Mouse (Mus musculus) CD8-positive naive resting alpha-beta T cell, adult 2 months (primary cell): ENCODE measurements around the gene Catsper4.
A peak's percentile ranks its signal among the peaks of the same experiment; 100 is the strongest.
"Not testable (repeated sequence)": the region's sequence is repeated elsewhere in the genome, so short reads cannot be mapped to it uniquely, and the experiment has no call there.

Experiments used
- DNase-seq, 2 experiments: peaks; one replicate each; pipeline ENCODE4 v3.0.0; 2022; ENCODE audit warnings: low read depth in 2 of 2, low spot score in 2 of 2

The Catsper4 gene

DNA sequence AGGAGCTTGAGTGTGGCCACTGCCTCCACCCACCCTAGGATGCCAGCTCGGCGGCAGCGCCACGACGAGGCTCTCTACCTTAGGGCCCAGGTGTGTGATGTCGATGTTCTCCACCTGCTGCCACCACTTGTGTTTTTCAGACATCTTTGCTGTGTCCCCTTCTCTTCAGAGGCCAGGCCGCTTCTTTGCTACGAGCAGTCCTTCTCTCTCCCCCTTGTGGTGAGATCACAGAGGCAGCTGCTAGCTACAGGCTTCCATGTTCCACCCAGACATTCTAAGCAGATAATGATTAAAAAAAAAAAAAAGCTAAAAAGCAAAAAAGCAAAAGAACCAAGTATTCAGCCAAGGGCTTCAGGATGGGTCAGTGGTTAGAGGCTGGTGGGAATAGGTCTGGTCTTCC is at the start of gene Catsper4:
Gene Catsper4 (minus strand): TSS at position 190 of the 400 bp plus-strand sequence.
- DNase-seq, result no peak

DNA sequence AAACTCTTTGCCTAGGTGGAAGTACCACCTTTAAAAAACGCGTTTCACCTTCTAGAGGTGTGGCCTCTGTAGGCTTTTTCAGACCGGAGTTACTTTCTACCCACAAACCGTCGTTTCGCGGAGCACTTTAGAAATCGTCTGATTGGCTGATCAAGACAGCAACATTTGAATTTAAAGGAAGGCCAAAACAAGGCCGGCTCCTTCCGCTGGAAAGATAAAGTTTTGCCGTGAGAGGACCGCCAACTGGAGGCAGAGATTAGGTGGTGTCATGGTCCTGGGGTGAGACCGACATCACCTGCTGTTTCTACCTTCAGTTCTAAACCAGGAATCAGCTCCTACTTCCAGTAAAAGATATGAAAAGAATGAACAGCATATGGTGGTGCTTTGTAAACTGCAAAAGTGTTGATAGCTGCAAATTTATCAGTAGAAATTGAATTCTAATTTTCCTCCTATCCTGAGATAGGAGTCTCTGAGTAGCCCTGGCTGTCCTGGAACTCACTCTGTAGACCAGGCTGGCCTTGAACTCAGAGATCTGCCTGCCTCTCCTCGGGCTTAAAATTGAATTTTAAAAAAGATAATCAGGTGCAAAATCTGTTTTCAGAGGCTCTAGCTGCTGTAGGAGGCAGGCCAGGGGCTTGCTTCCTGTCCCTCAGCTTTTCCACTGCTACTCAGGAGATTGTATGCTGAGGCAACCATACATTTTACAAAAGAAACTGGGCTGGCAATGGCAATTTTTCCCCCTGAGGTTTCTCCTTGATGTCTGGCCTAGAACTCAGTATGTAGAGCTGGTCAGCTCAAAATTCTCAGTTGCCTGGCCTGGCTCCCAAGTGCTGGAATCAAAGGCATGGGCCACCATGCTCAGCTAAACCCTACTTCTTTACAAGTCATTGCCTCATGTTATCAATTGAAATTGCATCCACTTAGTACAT is 46.5 kb upstream of the Catsper4 start:
- peak; percentile 56 to 68 for DNase-seq

DNA sequence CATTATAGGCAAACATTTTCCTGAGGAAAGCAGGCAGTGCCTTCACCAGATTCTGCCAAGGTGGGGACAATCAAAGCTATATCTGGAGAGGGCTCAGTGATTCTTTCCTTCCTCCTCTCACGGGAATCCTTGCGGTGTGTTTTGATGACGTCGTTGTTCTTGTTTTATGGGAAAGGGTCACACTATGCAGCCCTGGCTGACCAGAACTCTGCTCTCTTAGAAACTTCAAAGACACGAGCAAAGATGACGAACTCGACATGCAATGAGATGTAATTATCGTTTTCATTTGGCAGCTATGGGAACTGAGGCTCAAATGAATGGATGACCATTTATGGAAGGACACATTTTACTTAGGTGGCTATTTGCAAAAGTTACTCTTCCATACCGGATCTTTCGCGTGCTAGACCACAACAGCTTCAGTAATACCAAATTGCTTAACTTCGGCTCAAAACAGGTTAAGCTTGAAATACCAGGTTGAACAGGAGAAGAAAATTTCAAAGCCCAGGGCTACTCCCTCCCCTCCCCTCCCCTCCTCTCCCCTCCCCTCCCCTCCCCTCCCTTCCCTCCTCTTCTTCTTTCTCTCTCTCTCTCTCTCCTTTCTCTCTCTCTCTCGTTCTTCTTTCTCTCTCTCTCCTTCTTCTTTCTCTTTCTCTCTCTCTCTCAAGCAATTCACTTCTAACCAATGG is 45.7 kb upstream of the Catsper4 start:
- no peak for DNase-seq

DNA sequence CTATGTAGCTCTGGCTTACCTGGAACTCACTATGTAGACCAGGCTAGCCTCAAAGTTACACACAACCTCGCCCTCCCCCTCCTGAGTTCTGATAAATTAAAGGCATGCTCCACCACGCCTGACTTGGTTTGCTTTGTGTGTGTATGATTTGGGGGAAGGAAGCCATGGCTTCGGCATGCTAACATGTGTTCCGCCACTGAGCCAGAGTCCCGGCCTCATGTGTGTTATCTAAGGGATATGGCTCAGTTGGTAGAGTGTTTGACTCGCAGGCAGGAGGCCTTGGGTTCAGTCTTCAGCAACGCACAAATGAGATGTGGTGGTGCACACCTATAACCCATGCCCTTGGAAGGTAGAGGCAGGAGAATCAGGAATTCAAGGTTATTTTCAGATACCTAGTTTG is 44.8 kb upstream of the Catsper4 start:
- no peak for DNase-seq

DNA sequence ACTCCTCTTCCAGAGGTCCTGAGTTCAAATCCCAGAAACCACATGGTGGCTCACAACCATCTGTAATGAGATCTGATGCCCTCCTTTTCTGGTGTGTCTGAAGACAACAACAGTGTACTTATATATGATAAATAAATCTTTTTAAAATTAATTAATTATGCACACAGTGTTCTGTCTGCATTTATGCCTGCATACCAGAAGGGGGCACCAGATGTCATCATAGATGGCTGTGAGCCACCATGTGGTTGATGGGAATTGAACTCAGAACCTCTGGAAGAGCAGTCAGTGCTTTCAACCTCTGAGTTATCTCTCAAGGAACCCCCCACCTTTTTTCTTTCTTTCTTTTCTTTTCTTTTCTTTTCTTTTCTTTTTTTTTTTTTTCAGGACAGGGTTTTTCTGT is 42.4 kb upstream of the Catsper4 start:
- not testable (repeated sequence) for DNase-seq

DNA sequence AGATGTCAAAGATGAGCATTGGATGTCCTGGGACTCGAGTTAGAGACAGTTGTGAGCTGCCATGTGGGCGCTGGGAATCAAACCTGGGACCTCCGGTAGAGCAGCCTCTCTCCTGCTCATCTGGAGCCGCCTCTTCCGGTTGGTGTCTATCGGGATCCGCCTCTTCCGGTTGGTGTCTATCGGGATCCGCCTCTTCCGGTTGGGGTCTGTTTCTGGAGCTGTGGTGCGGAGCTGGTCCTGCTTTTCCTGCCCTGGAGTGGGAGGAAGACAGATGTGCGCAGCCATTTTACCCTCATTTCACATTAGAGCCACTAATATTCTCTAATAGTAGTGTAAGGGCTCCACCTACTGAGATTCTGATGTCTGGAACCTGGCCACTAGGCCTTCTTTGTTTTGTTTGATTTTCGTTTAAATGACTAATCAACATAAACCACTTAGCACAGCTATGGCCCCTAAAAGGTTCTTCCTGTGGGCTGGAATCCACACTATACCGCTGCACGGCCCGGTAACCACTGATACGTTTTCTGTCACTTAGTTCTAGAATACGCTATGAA is 41.0 kb upstream of the Catsper4 start:
- no peak for DNase-seq

DNA sequence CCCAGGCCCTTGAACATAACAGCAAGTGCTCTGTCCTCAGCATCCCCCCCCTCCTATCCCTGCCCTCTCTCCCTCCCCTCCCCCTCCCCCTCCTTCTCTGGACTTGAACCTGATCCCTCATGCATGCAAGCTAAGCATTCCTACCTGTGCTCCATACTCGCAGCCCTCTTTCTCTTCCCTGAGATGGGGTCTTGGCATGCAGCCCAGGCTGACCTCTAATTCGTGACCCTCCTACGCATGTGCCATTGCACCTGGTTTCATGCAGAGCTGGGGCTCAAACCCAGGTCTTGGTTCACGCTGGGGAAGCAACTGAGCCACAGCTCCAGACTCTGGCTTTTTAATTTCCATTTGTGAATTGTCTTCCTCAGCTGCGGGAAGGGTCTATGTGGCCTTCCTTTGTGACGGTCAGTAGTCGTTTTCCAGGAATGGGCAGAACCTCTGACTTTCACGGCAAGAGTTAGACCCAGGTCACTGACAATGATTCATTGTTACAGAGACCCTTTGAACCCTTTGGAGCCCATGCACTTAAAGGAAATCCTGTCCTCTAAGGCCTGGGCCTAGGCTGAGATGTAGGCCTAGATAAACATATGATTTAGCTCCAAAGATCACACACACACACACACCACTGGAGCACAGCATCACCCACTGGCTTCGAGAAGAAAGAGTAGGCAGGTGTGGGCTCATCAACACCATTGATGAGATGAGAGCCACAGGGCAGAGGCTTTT is 38.8 kb upstream of the Catsper4 start:
- no peak for DNase-seq

DNA sequence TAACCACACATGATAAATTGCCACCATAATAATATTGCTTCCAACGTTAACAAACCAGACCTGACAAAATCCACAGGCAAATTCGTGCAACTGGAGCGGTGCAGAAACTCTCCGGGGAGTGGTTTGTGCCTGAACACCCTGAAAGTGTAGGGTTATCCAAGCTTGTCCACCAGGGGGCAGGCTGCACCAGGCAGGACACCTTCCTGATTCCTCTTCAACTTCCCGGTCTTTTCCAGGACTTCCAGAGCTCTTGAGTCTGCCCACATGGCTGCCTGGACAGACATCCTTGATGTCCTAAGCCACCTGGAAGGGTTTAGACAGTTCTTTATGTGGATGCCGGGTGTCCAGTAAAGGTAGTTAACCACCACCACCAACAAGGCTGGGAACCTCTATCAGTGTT is 36.0 kb upstream of the Catsper4 start:
- DNase-seq, result peak in 1 of 2 experiments; percentile 35

DNA sequence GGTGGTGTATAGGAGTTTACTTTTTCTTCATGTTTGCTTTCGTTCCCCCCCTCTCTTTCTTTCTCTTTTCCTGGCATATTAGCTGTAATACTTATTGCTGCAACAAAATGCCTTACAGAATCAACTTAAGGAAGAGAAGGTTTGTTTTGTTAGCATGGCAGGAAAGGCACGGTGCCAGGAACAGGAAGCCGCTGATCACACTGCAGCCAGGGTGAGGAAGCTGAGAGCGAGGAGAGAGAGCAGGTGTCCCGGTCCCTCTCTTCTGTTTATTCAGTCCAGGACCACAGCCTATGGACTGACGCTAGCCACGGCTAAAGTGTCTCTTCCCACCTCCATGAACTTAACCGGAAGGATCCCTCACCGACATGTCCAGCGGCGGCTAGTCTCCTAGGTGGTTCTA is 31.2 kb upstream of the Catsper4 start:
- no peak for DNase-seq

DNA sequence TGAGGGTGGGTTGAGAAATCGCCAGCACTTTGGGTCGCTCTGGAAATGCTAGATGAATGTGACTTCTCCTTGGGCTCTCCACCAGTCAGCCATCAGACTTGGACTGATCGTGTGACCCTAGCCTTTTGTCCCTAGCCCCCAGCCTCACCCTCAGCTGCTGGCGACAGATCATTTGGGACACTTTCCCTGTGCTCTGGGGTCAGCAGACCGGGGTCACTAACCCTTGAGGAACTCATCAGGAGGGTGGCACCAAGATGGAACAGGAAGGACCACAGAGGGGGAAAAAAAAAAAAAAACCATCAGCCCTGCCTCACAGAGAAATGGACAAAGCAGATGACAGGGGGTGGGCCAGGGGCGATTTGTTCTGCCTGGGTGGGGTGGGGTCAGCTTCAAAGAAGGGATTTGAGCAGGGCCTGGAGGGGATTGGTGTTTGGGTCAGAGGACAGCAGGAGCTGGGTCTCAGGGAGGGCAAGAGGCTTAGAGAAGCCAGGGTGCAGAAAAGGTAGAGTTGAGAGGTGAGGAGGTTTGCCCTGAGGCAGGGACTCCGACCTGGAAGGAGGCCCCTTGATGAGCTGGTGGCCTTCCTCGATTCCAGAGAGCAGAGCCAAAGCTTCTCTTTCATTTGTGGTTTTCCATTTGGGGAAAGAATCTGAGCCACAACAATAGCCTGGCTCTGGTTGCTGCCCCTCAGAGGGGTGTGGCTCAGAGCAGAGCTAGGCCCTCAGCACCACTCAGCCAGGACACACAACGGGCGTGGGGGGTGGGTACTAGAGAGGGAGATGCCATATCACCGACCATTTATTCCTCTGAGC is 30.2 kb upstream of the Catsper4 start:
- DNase-seq, result no peak

DNA sequence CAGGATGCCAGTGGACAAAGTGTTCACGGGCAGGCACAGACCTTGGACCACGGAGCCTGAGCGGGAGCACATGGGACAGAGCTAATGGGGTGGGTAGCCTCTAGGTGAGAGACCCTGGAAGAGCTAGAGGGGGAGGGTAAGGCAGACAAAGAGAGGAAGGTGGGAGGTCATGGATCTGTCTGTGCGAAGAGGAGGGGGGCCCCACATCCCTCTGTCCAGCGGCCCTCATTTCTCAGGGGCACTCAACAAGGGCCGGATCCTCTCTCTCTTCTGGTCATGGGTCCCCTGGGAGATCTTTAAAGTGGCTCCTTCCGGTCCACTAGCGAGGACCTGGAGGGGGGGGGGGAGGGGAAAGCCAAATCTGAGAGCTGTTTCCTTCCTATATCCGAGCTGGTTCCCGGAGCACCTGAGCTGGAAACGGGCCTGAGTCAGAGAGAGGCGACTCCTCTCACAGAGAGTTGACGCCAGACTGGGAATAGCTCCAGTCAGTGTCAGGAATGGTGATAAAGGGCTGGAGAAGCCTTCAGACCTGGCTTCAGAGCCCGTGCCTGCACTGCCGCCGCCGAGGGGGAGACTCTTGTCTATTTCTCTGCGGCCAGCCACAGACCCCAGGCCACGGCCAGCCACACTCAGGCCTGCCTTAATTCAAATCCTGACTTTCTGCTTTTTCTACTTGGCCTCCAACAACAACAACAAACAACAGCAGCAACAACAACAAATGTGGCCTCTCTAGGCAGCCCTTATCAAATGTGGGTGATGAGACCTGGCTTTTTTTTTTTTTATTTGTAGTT is 29.4 kb upstream of the Catsper4 start:
- no peak for DNase-seq

DNA sequence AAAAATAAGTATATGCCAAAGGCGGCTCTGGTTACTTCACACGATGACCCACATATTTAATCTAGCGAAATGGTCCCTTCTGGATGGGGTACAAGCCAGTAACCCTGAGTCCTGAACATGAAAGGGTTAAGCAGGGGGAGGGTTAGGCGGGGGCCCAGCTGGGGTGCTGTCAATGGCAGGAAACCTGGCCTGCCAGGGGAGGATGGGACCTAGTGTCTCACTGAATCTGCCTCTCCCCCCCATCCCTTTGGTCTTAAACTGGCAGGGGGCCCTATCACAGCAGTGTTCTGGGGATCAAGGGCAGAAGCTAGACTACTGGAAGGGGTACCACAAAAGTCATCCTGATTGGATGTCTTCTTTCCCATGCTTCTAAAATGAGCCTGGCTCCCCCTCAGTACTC is 28.7 kb upstream of the Catsper4 start:
- DNase-seq, result no peak

DNA sequence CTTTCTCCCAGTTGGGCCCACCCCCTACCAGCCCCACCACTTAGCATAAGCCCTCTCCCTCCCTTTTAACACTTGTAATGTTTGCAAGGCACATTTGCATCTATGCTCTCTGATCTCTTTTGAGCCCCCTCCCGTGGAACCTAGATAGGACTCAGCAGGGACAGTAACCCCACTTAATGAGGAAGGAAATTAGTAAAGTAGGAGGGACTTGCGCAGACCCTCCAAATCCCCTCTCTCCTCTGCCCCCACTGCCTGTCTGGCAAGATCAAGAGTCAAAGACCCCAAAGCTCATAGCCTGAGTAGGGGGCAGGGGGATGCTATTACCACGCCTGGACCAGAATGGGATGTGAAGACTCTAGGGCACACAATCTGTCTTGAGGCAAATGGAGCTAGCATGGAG is 27.7 kb upstream of the Catsper4 start:
- DNase-seq, result no peak

DNA sequence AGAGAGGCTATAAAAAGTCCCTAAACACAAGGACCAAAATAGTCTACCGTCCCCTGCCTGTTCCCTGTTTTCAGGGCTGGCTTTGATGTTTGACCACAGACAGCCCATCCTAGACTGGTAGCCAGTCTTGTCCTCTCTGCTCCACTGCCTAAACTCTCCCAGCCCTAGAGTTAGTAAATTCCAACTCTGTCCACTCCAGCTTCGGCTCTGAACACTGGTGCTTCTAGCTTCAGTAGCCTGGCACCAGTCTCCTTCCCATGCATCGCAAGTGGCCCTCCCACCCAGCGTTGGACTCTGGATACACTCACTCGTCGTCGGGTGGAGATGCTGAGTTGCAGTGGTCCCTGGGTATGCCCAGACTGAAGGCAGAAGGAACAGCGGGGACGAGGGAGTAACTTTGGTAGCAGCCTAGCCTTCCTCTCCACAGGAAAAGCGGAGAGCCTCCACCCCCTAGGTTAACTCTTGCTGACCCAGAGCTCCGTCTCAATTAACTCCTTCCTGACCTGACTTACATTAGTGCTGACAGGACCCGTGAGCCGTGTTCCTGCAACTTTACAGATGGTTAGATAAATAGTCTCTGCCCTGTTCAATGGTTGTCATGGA is 26.6 kb upstream of the Catsper4 start, which contains the start of gene Grrp1:
Gene Grrp1 (minus strand): TSS at position 385 of the 603 bp plus-strand sequence.
- DNase-seq, result no peak

DNA sequence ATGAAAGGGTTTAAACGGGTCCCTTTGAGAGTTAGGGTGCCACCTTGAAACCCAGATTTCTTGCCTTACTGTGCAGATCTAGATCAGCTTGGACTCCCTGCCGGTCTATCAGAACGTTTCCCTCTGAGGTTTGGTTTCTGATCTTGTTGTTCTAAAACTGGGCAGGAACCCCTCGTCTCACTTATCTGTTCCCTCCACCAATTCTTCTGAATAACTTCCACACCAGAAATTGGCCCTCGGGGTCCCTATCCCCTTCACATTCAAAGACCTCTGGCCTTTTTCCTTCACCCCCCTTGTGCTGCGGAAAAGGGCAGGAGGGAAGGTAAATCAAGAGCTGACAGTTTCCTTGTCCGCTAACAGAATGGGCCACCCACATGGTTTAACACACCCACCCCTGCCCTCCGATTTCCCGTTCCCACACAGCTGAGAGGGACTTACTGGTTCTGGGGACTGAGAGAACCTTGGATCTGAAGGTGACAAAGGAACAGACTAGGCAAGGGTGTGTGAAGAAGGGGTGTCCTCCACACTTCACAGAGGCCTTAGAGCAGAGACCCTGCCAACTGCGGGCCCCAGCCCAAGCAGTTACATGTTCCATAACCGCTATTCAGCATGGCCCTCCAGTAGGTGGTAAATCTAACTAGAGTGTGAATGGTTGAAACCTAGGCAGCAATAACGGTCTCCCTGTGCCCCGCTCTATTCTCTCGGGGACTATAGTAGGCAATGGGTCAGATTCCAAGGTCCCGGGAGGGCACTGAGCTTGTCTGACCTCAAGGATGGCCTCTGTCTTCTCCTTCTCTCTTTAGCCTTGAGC is 25.9 kb upstream of the Catsper4 start:
- no peak for DNase-seq

DNA sequence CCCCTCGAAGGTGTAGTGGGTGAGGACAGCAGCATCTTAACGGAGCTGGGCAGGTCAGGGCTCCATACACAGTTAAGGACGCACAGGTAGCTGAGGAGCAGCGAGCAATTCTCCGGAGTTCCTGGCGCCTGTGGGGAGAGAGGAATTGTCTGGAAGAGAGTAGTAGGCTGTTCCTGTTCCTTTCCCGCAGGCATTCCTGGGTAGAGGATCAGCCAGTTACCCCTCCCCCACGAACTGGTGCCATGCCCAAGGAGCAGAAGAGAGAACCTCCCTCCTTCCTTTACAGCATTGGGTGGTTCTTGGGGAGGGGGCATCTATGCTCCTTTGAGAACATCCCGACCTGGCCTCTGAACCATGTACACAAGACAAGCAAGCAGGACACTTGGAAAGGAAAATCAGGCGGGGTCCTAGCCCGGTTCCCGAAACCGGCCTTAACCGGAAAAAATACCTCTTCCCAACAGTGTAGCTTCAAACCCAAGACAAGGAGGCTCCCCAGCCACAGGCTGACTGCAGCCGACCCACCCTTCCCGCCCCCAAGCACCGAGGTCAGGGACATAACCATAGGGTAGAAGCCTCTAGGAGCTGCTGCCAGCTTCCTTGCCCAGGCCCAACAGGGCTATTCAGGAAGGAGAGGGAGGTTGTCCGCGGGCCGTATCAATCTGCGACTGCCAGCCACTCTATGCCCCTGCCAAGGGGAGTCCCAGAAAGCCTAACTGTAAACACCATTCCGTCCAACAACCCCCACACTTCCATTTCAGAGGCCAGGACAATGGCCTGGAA is 25.1 kb upstream of the Catsper4 start:
- no peak for DNase-seq

DNA sequence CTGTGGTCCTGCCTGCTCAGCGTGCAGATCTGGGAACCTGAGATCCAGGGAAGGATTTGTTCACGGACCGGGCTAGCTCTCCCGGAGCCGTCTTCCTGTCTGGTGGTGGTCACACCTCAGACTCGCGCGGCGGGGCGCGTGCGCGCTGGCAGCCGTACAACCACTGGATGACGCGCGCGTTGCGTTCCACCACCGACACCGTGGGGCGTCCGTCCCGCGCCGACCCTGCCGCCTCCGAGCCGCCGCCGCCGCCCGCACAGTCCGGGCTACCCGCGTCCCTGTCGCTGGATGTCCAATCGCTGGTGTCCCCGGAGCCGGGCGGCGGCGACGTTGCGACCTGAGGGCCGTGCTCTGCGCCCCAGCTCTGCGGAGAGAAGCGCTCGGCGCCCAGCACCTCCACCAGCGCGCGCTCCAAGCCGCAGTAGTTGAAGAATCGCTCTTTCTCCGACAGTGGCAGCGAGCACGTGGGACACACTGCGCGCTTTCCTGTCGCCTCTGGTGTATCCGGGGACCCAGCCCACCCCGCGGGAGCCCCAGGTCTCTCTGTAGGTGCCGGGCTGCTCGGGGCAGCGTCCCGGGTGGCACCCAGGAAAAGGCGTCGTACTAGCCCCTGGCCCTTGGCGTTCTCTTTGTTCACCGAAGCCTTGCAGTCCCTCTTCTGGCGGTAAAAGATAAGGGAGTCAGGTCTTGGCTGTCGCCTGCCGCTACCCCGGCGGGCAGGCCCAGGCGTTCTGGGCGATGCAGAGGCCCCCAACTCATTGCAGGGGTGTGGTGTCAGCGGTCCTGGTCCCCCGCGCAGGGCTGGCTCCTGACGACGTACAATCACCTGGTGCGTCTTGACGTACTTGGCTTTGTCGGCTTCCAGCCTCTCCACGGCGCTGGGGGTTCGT is 24.3 kb upstream of the Catsper4 start:
- peak in 1 of 2 experiments; percentile 29 for DNase-seq
